Comparison of ENCODE assay signal across 10 mouse cellular contexts in the genomic region with DNA sequence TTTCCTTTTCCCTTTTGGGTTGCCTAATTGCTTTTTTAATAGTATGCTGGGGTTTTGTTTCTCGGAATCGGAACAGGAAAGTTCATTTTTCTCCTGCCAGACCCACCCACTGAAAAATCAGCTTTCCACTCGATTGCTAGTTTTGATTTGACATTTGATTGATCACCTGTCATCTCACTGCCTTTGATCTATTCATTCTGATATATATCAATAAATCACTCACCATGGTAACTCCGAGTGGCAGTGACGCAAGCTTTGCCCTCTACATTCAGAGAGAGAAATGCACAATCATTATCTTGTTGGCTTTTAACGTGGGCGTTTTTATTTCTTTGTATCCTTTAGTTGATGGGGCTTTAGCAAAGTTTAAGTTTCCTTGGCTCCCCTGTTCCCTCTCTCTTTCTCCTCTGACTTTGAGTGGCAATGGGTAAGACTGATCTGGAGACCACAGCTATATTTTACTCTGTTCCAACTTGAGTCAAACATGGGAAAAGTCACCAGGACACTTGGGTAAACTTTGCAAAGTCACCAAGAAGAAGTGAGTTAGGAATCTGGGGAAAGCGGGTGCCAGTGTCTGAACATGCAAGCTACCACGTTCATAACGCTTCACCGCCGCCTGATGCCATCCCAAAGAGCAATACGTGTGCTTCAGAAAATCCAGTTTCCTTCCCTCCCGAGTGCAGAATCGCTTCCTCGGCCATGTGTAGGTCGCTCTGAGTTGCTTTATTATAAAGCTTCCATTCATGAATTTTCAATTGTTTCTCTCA. TPM values are rescaled to one million over a fixed set of nuclear protein-coding genes. Genes with fewer than 3 reads are reported as not detected.
DNase-seq lines count a peak whose midpoint lies in the region; ATAC-seq and TF ChIP-seq lines count a peak whose summit lies in the region.
"Had no signal": no experiment of that assay in that cellular context is flagged by ENCODE, and none has a peak within 500 bp of the region (broad histone marks: within the 10 kb centered on the region; RNA-seq: fewer than 3 reads in every experiment).

No protein-coding gene starts in this region.

- 22% methylated on average over 17 of the region's 17 CpGs for WGBS in lung, postnatal 0 days
- WGBS in liver, embryonic 11.5 days, result 46% methylated on average over 17 of the region's 17 CpGs
- WGBS in stomach, postnatal 0 days, result 16% methylated on average over 17 of the region's 17 CpGs

- DNase-seq in adrenal gland, adult 2 months, result peak; percentile 27
- DNase-seq in adrenal gland, postnatal 14 days, result no peak
- DNase-seq in lung, postnatal 0 days (ENCODE audit: low spot score), result no peak
- no peak for DNase-seq in lung, postnatal 25 days (ENCODE audit: low spot score)
- no peak for DNase-seq in liver, embryonic 11.5 days (ENCODE audit: low spot score)
- DNase-seq in stomach, postnatal 0 days (ENCODE audit: low spot score), result no peak
- DNase-seq in gastrocnemius, postnatal 36 days, result no peak
- no peak for DNase-seq in cerebellum, adult 18-20 months
- DNase-seq: adrenal gland, adult 8-10 months had no signal

- H3K27ac ChIP-seq in lung, postnatal 0 days (ENCODE audit: low read length), result no peak overlapping the region
- H3K27ac ChIP-seq in liver, embryonic 11.5 days (ENCODE audit: low read depth, low read length), result peak overlapping the region; percentile 74
- peak overlapping the region; percentile 90 for H3K27ac ChIP-seq in stomach, postnatal 0 days (replicated peaks)

- no peaks in the 10 kb centered on the region for H3K36me3 ChIP-seq in lung, postnatal 0 days (ENCODE audit: insufficient read depth, low read length)
- no peaks in the 10 kb centered on the region for H3K36me3 ChIP-seq in liver, embryonic 11.5 days (ENCODE audit: control insufficient read depth, insufficient read depth, low read length)
- H3K36me3 ChIP-seq in stomach, postnatal 0 days (ENCODE audit: control insufficient read depth, insufficient read depth, low read length), result no peaks in the 10 kb centered on the region

- no peak for ATAC-seq in lung, postnatal 0 days
- no peak for ATAC-seq in liver, embryonic 11.5 days (replicated peaks; ENCODE audit: low FRiP score)
- ATAC-seq in stomach, postnatal 0 days (ENCODE audit: low FRiP score, low TSS enrichment), result no peak

- TF ChIP-seq EP300 in lung, postnatal 0 days (IDR thresholded peaks at IDR 0.05), result no peak
- TF ChIP-seq EP300 in stomach, postnatal 0 days (optimal IDR thresholded peaks at IDR 0.05), result no peak

- H3K4me1 ChIP-seq in lung, postnatal 0 days (ENCODE audit: insufficient read depth, low read depth, low read length), result no peaks in the 10 kb centered on the region
- no peaks in the 10 kb centered on the region for H3K4me1 ChIP-seq in liver, embryonic 11.5 days (replicated peaks; ENCODE audit: control insufficient read depth, insufficient read depth, low read length)
- no peaks in the 10 kb centered on the region for H3K4me1 ChIP-seq in stomach, postnatal 0 days (replicated peaks; ENCODE audit: control insufficient read depth, insufficient read depth)

- peak overlapping the region; percentile 92 for H3K4me2 ChIP-seq in lung, postnatal 0 days (replicated peaks; ENCODE audit: low read depth, low read length)
- H3K4me2 ChIP-seq in liver, embryonic 11.5 days, result peak overlapping the region; percentile 77
- peak overlapping the region; percentile 89 for H3K4me2 ChIP-seq in stomach, postnatal 0 days (replicated peaks; ENCODE audit: low read depth)

- no peak for TF ChIP-seq CTCF in lung, postnatal 0 days (IDR thresholded peaks at IDR 0.05)
- TF ChIP-seq CTCF in stomach, postnatal 0 days (IDR thresholded peaks at IDR 0.05; ENCODE audit: low read depth), result no peak

- intact Hi-C loops in gastrocnemius, postnatal 36 days (cut with DNase I), result no loop called here

- H3K9ac ChIP-seq in lung, postnatal 0 days (replicated peaks; ENCODE audit: low read depth), result no peak overlapping the region
- H3K9ac ChIP-seq in liver, embryonic 11.5 days (ENCODE audit: low read depth, low read length), result peak overlapping the region; percentile 78
- peak overlapping the region; percentile 81 for H3K9ac ChIP-seq in stomach, postnatal 0 days (ENCODE audit: low read length)

- H3K9me3 ChIP-seq in lung, postnatal 0 days (ENCODE audit: low read length), result no peaks in the 10 kb centered on the region
- no peaks in the 10 kb centered on the region for H3K9me3 ChIP-seq in liver, embryonic 11.5 days (ENCODE audit: control insufficient read depth, low read length)
- H3K9me3 ChIP-seq in stomach, postnatal 0 days (ENCODE audit: control insufficient read depth, low read length), result no peaks in the 10 kb centered on the region

- peak overlapping the region; percentile 65 for H3K4me3 ChIP-seq in lung, postnatal 0 days (ENCODE audit: low read depth, low read length)
- peak overlapping the region; percentile 65 for H3K4me3 ChIP-seq in liver, embryonic 11.5 days (ENCODE audit: low read depth, low read length)
- peak overlapping the region; percentile 67 for H3K4me3 ChIP-seq in stomach, postnatal 0 days (ENCODE audit: low read depth, low read length)

- H3K27me3 ChIP-seq in lung, postnatal 0 days (replicated peaks; ENCODE audit: insufficient read depth, low read length), result no peaks in the 10 kb centered on the region
- peaks cover 7% of the 10 kb centered on the region for H3K27me3 ChIP-seq in liver, embryonic 11.5 days (replicated peaks; ENCODE audit: control insufficient read depth, insufficient read depth, low read length)
- H3K27me3 ChIP-seq in stomach, postnatal 0 days (ENCODE audit: control insufficient read depth, insufficient read depth, low read length), result no peaks in the 10 kb centered on the region

RNA-seq across cellular contexts. Expression of gene Tshz2, which starts 2.0 kb away (rescaled TPM):
- 10 to 100 TPM; 50.7 to 50.9 TPM for total RNA-seq in adrenal gland, adult 2 months (2021)
- polyA plus RNA-seq in adrenal gland, adult 2 months (2012; rRNA removed), result 16.3 and 19.4 TPM in 2 replicates
- total RNA-seq in adrenal gland, postnatal 14 days (2021), result 49.7 and 56.1 TPM in 2 replicates
- polyA plus RNA-seq in lung, postnatal 0 days (2015; fragmentation: Nextera tagmentation; extraction: Ambion mirVana), result 3.4 and 4.6 TPM in 2 replicates
- polyA plus RNA-seq in liver, embryonic 11.5 days (2014; fragmentation: Nextera tagmentation; extraction: Ambion mirVana), result 4.9 and 5.4 TPM in 2 replicates
- polyA plus RNA-seq in stomach, postnatal 0 days (2015; fragmentation: Nextera tagmentation; extraction: Ambion mirVana), result 5.4 and 6.7 TPM in 2 replicates
- 10 to 100 TPM in 1 of 2 experiments, 1 to 10 TPM in 1; 9.4 to 10.7 TPM for total RNA-seq in gastrocnemius, postnatal 36 days (2021)
- total RNA-seq: hematopoietic stem cell, adult 5-6 weeks had no signal

RNA-seq across cellular contexts. Expression of gene Gm11011, which starts 47.3 kb away (rescaled TPM):
- total RNA-seq in adrenal gland, adult 2 months (2021), result not detected
- not detected in 2 replicates for polyA plus RNA-seq in adrenal gland, adult 2 months (2012; rRNA removed)
- not detected in 2 replicates for total RNA-seq in adrenal gland, postnatal 14 days (2021)
- not detected in 2 replicates for polyA plus RNA-seq in lung, postnatal 0 days (2015; fragmentation: Nextera tagmentation; extraction: Ambion mirVana)
- not detected in 2 replicates for polyA plus RNA-seq in liver, embryonic 11.5 days (2014; fragmentation: Nextera tagmentation; extraction: Ambion mirVana)
- not detected in 2 replicates for polyA plus RNA-seq in stomach, postnatal 0 days (2015; fragmentation: Nextera tagmentation; extraction: Ambion mirVana)
- total RNA-seq in gastrocnemius, postnatal 36 days (2021), result not detected
- total RNA-seq: adrenal gland, adult 8-10 months; hematopoietic stem cell, adult 5-6 weeks had no signal
